Mouse (Mus musculus): ENCODE data around the gene Kat7.
A peak's percentile ranks its signal among the peaks of the same experiment; 100 is the strongest.

The Kat7 gene

DNA sequence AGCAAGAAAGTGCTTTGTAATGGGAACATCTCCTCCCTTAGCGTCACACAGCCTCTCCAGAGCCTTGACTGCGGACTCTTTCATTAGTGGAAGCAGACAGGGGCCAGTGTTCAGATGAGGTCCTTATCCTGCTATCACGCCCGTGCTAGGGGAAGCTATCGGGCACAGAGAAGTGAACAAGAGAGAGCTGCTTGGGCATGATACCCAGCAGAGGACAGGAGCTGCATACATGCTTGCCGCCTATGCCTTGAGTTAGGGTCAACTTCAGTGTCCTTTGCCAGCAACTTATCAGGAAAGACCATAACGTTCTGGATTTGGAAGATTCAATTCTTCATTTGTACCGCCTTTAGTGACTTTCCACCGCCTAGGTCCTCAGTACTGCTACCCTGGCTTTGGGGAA is 23.8 kb upstream of the Kat7 start:
- no peak for DNase-seq (ENCODE audit: low spot score in 2 of 2)

DNA sequence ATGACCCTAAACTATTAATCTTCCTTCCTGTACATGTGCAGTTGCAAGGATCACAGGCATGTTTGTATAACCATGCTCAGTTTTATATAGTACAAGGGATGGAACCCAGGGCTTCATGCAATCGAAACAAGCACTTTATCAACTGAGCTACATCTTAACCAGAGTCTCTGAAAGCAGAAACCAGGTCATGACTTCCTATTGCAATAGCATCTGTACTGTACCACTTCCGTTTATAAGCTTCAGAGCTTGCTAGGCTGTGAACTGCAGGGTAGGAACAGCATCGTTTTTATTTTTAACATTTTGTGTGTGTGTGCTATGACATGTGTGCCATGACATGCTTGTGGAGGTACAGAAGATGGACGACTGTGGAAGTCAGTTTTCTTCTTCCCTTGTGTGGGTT is 23.2 kb upstream of the Kat7 start:
- DNase-seq (ENCODE audit: low spot score in 2 of 2) = no peak

- DNase-seq (ENCODE audit: low spot score in 2 of 2) = no peak
These were observed 20.6 kb upstream of the Kat7 start for GRCm38 (mm10) chr11:95330662-95331061.

- no peak for DNase-seq (ENCODE audit: low spot score in 2 of 2)
These were observed 18.6 kb upstream of the Kat7 start for GRCm38 (mm10) chr11:95328629-95329028.

DNA sequence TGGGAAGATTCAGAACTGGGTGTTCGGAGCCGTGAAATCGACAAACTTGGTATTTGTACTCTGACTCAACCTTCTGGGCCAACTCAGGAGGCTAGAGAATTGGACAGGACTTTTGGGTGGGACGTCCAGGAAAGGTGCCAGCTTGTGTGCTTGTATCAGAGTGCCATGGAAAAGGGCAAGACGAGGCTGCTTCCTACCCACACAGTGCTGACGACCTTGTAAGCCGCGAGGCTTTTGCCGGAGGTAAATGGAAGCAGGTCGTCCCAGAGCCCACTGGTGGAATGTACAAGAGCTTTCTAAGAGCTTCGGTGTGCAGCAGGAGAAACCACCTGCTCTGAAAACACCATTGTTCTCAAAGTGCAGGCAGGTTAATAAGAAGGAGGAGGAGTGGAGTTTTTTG is 16.2 kb upstream of the Kat7 start:
- DNase-seq (ENCODE audit: low spot score in 2 of 2) = no peak

GRCm38 (mm10) chr11:95325832-95326231 is 15.8 kb upstream of the Kat7 start:
- no peak for DNase-seq (ENCODE audit: low spot score in 2 of 2)

GRCm38 (mm10) chr11:95324181-95324580 is 14.1 kb upstream of the Kat7 start:
- no peak for DNase-seq (ENCODE audit: low spot score in 2 of 2)

- no peak for DNase-seq (ENCODE audit: low spot score in 2 of 2)
These were observed 10.0 kb upstream of the Kat7 start for GRCm38 (mm10) chr11:95320010-95320409.

GRCm38 (mm10) chr11:95319506-95319905 is 9.5 kb upstream of the Kat7 start:
- DNase-seq (ENCODE audit: low spot score in 2 of 2) = no peak

DNA sequence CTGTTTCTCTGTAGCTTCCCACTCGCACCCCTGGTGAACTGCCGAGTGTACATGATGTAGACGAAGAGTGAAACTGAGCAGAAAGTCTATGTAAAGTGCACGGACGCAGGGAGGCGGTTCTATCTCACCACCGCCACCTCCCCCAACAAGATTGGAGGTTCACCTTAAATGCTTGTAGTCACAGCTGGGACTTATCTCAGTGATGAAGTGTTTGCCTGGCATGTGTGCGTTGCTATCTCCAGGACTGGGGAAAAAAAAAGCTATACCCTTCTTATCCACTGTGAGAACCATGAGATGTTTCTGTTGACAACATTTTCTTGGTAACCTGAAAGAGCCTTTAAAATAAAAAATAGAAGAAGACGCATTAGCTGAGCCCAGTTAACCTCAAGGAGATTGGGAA is 8.1 kb upstream of the Kat7 start:
- no peak for DNase-seq (ENCODE audit: low spot score in 2 of 2)

GRCm38 (mm10) chr11:95315215-95315955 is 5.3 kb upstream of the Kat7 start:
- DNase-seq (ENCODE audit: low spot score in 2 of 2) = no peak

GRCm38 (mm10) chr11:95311425-95311807 is 1.4 kb upstream of the Kat7 start:
- DNase-seq (ENCODE audit: low spot score in 2 of 2) = no peak

DNA sequence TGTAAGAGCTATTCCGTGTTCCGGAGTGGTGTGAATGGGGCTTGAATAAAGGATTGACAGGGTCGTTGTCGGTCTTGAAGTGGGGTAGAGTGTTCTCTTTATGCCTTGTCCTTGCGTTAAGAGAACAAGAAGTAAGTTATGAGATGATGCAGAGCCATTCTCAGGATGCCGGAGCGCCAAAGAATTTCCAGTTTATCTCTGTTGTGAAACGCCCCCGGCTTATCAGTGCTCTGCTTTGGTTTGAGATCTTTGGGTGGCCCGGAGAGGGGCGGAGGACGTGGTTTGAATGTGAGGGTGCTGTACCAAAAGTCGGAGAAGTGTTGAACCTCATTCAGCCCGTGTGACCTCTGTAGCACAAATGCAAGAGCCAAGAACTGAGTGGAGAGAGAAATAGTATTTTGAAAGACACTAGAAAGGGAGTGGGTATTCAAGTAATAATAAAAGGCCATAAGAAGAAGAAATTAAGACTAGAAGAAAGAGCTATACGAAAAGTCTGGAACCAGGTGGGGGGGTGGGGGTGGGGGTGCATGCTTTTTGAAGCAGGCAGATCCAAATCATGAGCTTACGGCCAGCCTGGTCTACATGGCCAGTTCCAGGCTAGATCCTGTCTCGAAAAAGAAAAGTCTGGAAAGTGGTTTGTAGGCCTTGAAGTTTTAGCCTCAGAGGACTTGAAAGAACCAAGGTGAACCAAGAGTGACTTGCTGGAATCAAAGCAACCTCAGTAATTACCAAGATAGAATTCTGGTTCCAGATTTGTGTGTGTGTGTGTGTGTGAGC is 790 bp upstream of the Kat7 start:
- DNase-seq (ENCODE audit: low spot score in 2 of 2) = peak in 1 of 2 experiments; percentile 42

DNA sequence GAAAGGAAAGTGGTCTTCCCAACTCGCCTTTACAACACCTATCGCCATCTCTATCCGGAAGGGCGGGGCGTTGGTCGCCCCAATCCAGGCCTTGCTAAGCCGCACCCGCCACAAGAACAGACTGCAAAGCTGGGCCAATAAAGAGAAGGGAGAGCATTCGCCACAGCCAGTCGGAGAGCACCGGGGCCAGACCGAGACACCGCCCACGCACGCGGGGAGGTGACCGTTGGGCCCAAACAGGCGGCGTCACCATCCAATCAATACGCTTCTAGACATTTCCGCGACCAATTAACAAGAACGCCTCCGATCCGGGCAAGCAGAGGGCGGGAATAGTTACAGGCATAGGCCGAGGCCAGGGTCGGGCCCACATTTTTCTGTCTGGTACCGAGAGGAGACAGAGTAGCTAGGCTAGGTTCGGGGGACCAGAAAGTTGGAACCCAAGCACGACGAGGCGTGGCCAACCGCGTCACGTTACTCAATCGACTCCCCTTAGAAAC is 488 bp downstream of the Kat7 start:
- peak; percentile 93 to 98 for DNase-seq (ENCODE audit: low spot score in 2 of 2)

GRCm38 (mm10) chr11:95307526-95307925 is 2.5 kb downstream of the Kat7 start:
- DNase-seq (ENCODE audit: low spot score in 2 of 2) = no peak

- no peak for DNase-seq (ENCODE audit: low spot score in 2 of 2)
These were observed 4.4 kb downstream of the Kat7 start for GRCm38 (mm10) chr11:95305600-95305999.

DNA sequence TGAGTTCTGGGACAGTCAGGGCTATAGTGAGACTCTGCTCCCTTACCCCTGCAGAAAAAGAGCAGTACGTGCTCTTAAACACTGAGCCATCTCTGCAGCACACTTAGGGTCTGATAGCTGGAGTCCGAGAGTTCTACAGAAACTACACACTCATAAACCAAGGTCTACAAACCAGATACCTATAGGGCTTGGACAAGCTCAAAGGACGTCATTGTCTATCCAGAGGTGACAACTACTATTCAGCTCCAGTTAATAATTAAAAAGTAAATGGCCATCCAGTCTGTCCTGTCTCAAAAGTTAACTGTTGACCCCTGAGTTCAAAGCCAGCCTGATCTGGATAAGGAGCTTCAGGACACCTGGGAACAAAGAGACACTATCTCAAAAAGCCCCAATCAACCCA is 8.3 kb downstream of the Kat7 start:
- DNase-seq (ENCODE audit: low spot score in 2 of 2) = no peak

GRCm38 (mm10) chr11:95299886-95300285 is 10.2 kb downstream of the Kat7 start:
- no peak for DNase-seq (ENCODE audit: low spot score in 2 of 2)

- DNase-seq (ENCODE audit: low spot score in 2 of 2) = no peak
These were observed 11.9 kb downstream of the Kat7 start for GRCm38 (mm10) chr11:95298146-95298545.

GRCm38 (mm10) chr11:95295736-95296135 is 14.3 kb downstream of the Kat7 start:
- no peak for DNase-seq (ENCODE audit: low spot score in 2 of 2)

GRCm38 (mm10) chr11:95293017-95293624 is 16.9 kb downstream of the Kat7 start:
- no peak for DNase-seq (ENCODE audit: low spot score in 2 of 2)

- no peak for DNase-seq (ENCODE audit: low spot score in 2 of 2)
These were observed 18.0 kb downstream of the Kat7 start for GRCm38 (mm10) chr11:95291998-95292397.

DNA sequence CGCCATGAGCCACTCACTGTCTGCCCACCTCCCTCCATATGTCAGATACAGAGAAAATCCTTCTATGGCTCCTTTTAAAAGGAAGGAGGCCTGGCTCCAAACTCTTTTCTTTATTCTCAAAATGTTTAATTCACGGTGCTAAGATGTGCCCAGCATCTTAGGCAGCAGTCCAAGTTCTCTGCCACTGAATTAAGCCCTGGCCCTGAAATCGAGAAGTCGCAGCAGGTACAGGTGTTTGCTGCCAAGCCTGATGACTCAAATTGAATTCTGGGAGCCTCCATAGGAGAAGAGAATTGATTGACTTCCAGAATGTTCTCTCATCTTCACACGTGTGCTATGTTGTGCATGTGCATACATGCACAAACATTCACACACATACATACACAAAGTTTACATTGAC is 27.7 kb downstream of the Kat7 start:
- DNase-seq (ENCODE audit: low spot score in 2 of 2) = no peak

All from urinary bladder, postnatal 36 days (tissue).